Mouse (Mus musculus): ENCODE results near the gene Lamb3. TPM values are rescaled to one million over a fixed set of nuclear protein-coding genes. Genes with fewer than 3 reads are reported as not detected.
A peak's percentile ranks its signal among the peaks of the same experiment; 100 is the strongest.

The Lamb3 gene
- polyA plus RNA-seq, 1 experiment from 2014 or later: 3.1 TPM

- Histone ChIP-seq H3K4me1 (ENCODE audit: control insufficient read depth in 2 of 2, insufficient read depth in 2 of 2, low read length in 2 of 2) (peaks cover 3 to 7% of the 10 kb centered on the region in 2 experiments; a peak in 2 of 4 replicates), H3K4me3 (ENCODE audit: control insufficient read depth in 1 of 2, insufficient read depth in 1 of 2, low read depth in 1 of 2, low read length in 2 of 2) (no peak overlapping the region), H3K9me3 (ENCODE audit: control insufficient read depth, low read length) (no peaks in the 10 kb centered on the region), H3K27ac (replicated peaks in 1 of 2; ENCODE audit: control insufficient read depth in 1 of 2, insufficient read depth in 1 of 2, low read depth in 2 of 2, low read length in 2 of 2) (no peak overlapping the region), H3K27me3 (ENCODE audit: control insufficient read depth, insufficient read depth, low read length) (no peaks in the 10 kb centered on the region), H3K4me2 (ENCODE audit: low read length) (no peak overlapping the region), H3K9ac (ENCODE audit: low read length) (no peak overlapping the region), H3K36me3 (ENCODE audit: control insufficient read depth, insufficient read depth, low read length) (no peaks in the 10 kb centered on the region)
- WGBS: 82% methylated on average over 4 of the region's 4 CpGs
- no peak for ATAC-seq (ENCODE audit: insufficient number of reproducible peaks, insufficient read depth, low FRiP score, low read depth)
Observed at GRCm38 (mm10) chr1:193226114-193226513, 18.6 kb downstream of the Lamb3 start.

GRCm38 (mm10) chr1:193226724-193227522 lies 19.4 kb downstream of the Lamb3 start:
- H3K27ac ChIP-seq (replicated peaks in 1 of 2; ENCODE audit: control insufficient read depth in 1 of 2, insufficient read depth in 1 of 2, low read depth in 2 of 2, low read length in 2 of 2): peak overlapping the region in 1 of 2 experiments; percentile 3; a peak in 1 of 4 replicates
- ATAC-seq (ENCODE audit: insufficient number of reproducible peaks, insufficient read depth, low FRiP score, low read depth): no peak
- 32% methylated on average over 7 of the region's 7 CpGs for WGBS
- H3K27me3 ChIP-seq (ENCODE audit: control insufficient read depth, insufficient read depth, low read length): no peaks in the 10 kb centered on the region
- no peaks in the 10 kb centered on the region for H3K36me3 ChIP-seq (ENCODE audit: control insufficient read depth, insufficient read depth, low read length)
- no peak overlapping the region for H3K4me2 ChIP-seq (ENCODE audit: low read length)
- H3K4me3 ChIP-seq (ENCODE audit: control insufficient read depth in 1 of 2, insufficient read depth in 1 of 2, low read depth in 1 of 2, low read length in 2 of 2): no peak overlapping the region
- no peaks in the 10 kb centered on the region for H3K9me3 ChIP-seq (ENCODE audit: control insufficient read depth, low read length)
- H3K9ac ChIP-seq (ENCODE audit: low read length): no peak overlapping the region
- peaks cover 3 to 7% of the 10 kb centered on the region in 2 experiments; a peak in 2 of 4 replicates for H3K4me1 ChIP-seq (ENCODE audit: control insufficient read depth in 2 of 2, insufficient read depth in 2 of 2, low read length in 2 of 2)

GRCm38 (mm10) chr1:193227537-193227936 lies 20.0 kb downstream of the Lamb3 start:
- ATAC-seq (ENCODE audit: insufficient number of reproducible peaks, insufficient read depth, low FRiP score, low read depth): no peak
- 86% methylated on average over 4 of the region's 4 CpGs for WGBS
- Histone ChIP-seq H3K27ac (replicated peaks in 1 of 2; ENCODE audit: control insufficient read depth in 1 of 2, insufficient read depth in 1 of 2, low read depth in 2 of 2, low read length in 2 of 2) (0 out of 4 replicates have a peak overlapping the region, but pooled peaks of 1 of the 2 experiments have one; percentile 3), H3K4me1 (ENCODE audit: control insufficient read depth in 2 of 2, insufficient read depth in 2 of 2, low read length in 2 of 2) (peaks cover 3 to 7% of the 10 kb centered on the region in 2 experiments; a peak in 2 of 4 replicates), H3K9ac (ENCODE audit: low read length) (no peak overlapping the region), H3K9me3 (ENCODE audit: control insufficient read depth, low read length) (no peaks in the 10 kb centered on the region), H3K4me2 (ENCODE audit: low read length) (no peak overlapping the region), H3K4me3 (ENCODE audit: control insufficient read depth in 1 of 2, insufficient read depth in 1 of 2, low read depth in 1 of 2, low read length in 2 of 2) (no peak overlapping the region), H3K27me3 (ENCODE audit: control insufficient read depth, insufficient read depth, low read length) (no peaks in the 10 kb centered on the region), H3K36me3 (ENCODE audit: control insufficient read depth, insufficient read depth, low read length) (no peaks in the 10 kb centered on the region)

DNA sequence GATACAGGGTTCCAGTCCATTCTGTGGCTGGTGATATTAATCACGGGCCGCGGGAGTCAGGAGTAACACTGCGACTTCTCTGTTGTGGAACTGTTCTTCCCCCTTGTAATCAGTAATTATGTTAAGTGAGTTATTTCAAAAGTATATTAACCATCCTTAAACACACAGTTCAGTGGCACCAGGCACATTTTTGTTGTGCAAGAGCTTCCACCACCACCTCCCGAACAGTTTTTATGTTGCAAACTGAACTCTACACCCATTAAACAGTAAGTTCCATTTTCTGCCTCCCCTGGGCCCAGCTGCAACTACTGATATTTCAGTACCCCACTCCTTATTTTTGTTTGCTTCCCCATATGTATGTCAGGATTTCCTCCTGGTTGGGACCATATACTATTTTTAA lies 22.1 kb downstream of the Lamb3 start:
- H3K27me3 ChIP-seq (ENCODE audit: control insufficient read depth, insufficient read depth, low read length): no peaks in the 10 kb centered on the region
- H3K4me2 ChIP-seq (ENCODE audit: low read length): no peak overlapping the region
- H3K4me1 ChIP-seq (ENCODE audit: control insufficient read depth in 2 of 2, insufficient read depth in 2 of 2, low read length in 2 of 2): peaks cover 3 to 7% of the 10 kb centered on the region in 2 experiments; a peak in 2 of 4 replicates
- H3K4me3 ChIP-seq (ENCODE audit: control insufficient read depth in 1 of 2, insufficient read depth in 1 of 2, low read depth in 1 of 2, low read length in 2 of 2): no peak overlapping the region
- H3K9ac ChIP-seq (ENCODE audit: low read length): no peak overlapping the region
- ATAC-seq (ENCODE audit: insufficient number of reproducible peaks, insufficient read depth, low FRiP score, low read depth): no peak
- H3K9me3 ChIP-seq (ENCODE audit: control insufficient read depth, low read length): no peaks in the 10 kb centered on the region
- no peaks in the 10 kb centered on the region for H3K36me3 ChIP-seq (ENCODE audit: control insufficient read depth, insufficient read depth, low read length)
- no peak overlapping the region for H3K27ac ChIP-seq (replicated peaks in 1 of 2; ENCODE audit: control insufficient read depth in 1 of 2, insufficient read depth in 1 of 2, low read depth in 2 of 2, low read length in 2 of 2)
- WGBS: 95% methylated on average over 5 of the region's 5 CpGs

GRCm38 (mm10) chr1:193230531-193230930 lies 23.0 kb downstream of the Lamb3 start:
- ATAC-seq (ENCODE audit: insufficient number of reproducible peaks, insufficient read depth, low FRiP score, low read depth): no peak
- no peak overlapping the region for H3K27ac ChIP-seq (replicated peaks in 1 of 2; ENCODE audit: control insufficient read depth in 1 of 2, insufficient read depth in 1 of 2, low read depth in 2 of 2, low read length in 2 of 2)
- no peaks in the 10 kb centered on the region for H3K9me3 ChIP-seq (ENCODE audit: control insufficient read depth, low read length)
- no peak overlapping the region for H3K9ac ChIP-seq (ENCODE audit: low read length)
- H3K36me3 ChIP-seq (ENCODE audit: control insufficient read depth, insufficient read depth, low read length): no peaks in the 10 kb centered on the region
- WGBS: 71% methylated on average over 3 of the region's 3 CpGs
- no peak overlapping the region for H3K4me3 ChIP-seq (ENCODE audit: control insufficient read depth in 1 of 2, insufficient read depth in 1 of 2, low read depth in 1 of 2, low read length in 2 of 2)
- no peaks in the 10 kb centered on the region for H3K27me3 ChIP-seq (ENCODE audit: control insufficient read depth, insufficient read depth, low read length)
- peaks cover 3 to 7% of the 10 kb centered on the region in 2 experiments; a peak in 2 of 4 replicates for H3K4me1 ChIP-seq (ENCODE audit: control insufficient read depth in 2 of 2, insufficient read depth in 2 of 2, low read length in 2 of 2)
- no peak overlapping the region for H3K4me2 ChIP-seq (ENCODE audit: low read length)

GRCm38 (mm10) chr1:193230935-193231334 lies 23.4 kb downstream of the Lamb3 start:
- Histone ChIP-seq H3K27ac (replicated peaks in 1 of 2; ENCODE audit: control insufficient read depth in 1 of 2, insufficient read depth in 1 of 2, low read depth in 2 of 2, low read length in 2 of 2) (no peak overlapping the region), H3K27me3 (ENCODE audit: control insufficient read depth, insufficient read depth, low read length) (no peaks in the 10 kb centered on the region), H3K4me3 (ENCODE audit: control insufficient read depth in 1 of 2, insufficient read depth in 1 of 2, low read depth in 1 of 2, low read length in 2 of 2) (no peak overlapping the region), H3K9me3 (ENCODE audit: control insufficient read depth, low read length) (no peaks in the 10 kb centered on the region), H3K36me3 (ENCODE audit: control insufficient read depth, insufficient read depth, low read length) (no peaks in the 10 kb centered on the region), H3K9ac (ENCODE audit: low read length) (no peak overlapping the region), H3K4me1 (ENCODE audit: control insufficient read depth in 2 of 2, insufficient read depth in 2 of 2, low read length in 2 of 2) (peaks cover 3 to 7% of the 10 kb centered on the region in 2 experiments; a peak in 2 of 4 replicates), H3K4me2 (ENCODE audit: low read length) (no peak overlapping the region)
- 51% methylated on average over 5 of the region's 5 CpGs for WGBS
- ATAC-seq (ENCODE audit: insufficient number of reproducible peaks, insufficient read depth, low FRiP score, low read depth): no peak

GRCm38 (mm10) chr1:193232732-193233131 lies 25.2 kb downstream of the Lamb3 start:
- Histone ChIP-seq H3K27ac (replicated peaks in 1 of 2; ENCODE audit: control insufficient read depth in 1 of 2, insufficient read depth in 1 of 2, low read depth in 2 of 2, low read length in 2 of 2) (no peak overlapping the region), H3K4me1 (ENCODE audit: control insufficient read depth in 2 of 2, insufficient read depth in 2 of 2, low read length in 2 of 2) (peaks cover 0 to 3% of the 10 kb centered on the region in 2 experiments; a peak in 1 of 4 replicates), H3K4me2 (ENCODE audit: low read length) (no peak overlapping the region), H3K4me3 (ENCODE audit: control insufficient read depth in 1 of 2, insufficient read depth in 1 of 2, low read depth in 1 of 2, low read length in 2 of 2) (no peak overlapping the region), H3K36me3 (ENCODE audit: control insufficient read depth, insufficient read depth, low read length) (no peaks in the 10 kb centered on the region), H3K9ac (ENCODE audit: low read length) (no peak overlapping the region), H3K9me3 (ENCODE audit: control insufficient read depth, low read length) (no peaks in the 10 kb centered on the region), H3K27me3 (ENCODE audit: control insufficient read depth, insufficient read depth, low read length) (no peaks in the 10 kb centered on the region)
- no peak for ATAC-seq (ENCODE audit: insufficient number of reproducible peaks, insufficient read depth, low FRiP score, low read depth)
- 69% methylated on average over 2 of the region's 2 CpGs for WGBS
